Mouse (Mus musculus) brain, embryonic 14.5 days (tissue): ENCODE results near the gene Krtcap3.

Source experiments
- CTCF ChIP-seq: fragments of 200-500 bp; IDR thresholded peaks from 2 replicates; pipeline ENCODE4 v1.5.1; 2012; ENCODE audit warnings: inconsistent platforms, mild to moderate bottlenecking, moderate library complexity, borderline replicate concordance; ENCODE audit not compliant: insufficient read depth, insufficient read length; ENCODE audit errors: extremely low read depth
- POLR2A ChIP-seq: fragments of 200-500 bp; IDR thresholded peaks from 2 replicates; pipeline ENCODE4 v1.6.1; 2012; ENCODE audit warnings: mild to moderate bottlenecking, inconsistent platforms, borderline replicate concordance; ENCODE audit not compliant: poor library complexity, insufficient read depth, insufficient read length, severe bottlenecking; ENCODE audit errors: extremely low read depth

DNA sequence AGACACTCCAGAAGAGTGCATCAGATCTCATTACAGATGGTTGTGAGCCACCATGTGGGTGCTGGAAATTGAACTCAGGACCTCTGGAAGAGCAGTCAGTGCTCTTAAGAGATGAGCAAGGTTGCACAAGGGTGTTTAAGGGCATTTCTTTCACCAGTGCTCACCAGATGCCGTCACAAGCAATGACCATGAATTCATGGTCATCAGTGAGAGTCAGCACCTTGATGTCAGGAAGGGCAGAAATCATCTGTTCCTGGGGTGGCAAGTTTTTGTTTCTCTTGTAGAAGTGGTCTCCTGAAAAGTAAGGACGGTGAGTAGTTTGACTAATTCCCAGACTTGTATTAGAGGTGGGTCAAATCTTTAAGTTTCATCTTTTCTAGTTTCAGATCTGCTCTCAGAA lies 47.6 kb upstream of the Krtcap3 start:
- TF ChIP-seq POLR2A (no peak), CTCF (no peak)
